ENCODE assay signal across 8 mouse cellular contexts in genomic region chr13:35604061-35604460, GRCm38 (mm10). TPM values are rescaled to one million over a fixed set of nuclear protein-coding genes. Genes with fewer than 3 reads are reported as not detected.
A peak's percentile ranks its signal among the peaks of the same experiment; 100 is the strongest.
DNase-seq lines count a peak whose midpoint lies in the region; ATAC-seq and TF ChIP-seq lines count a peak whose summit lies in the region.

No protein-coding gene starts in this region.

- 10% methylated on average over 1 of the region's 1 CpGs for WGBS in heart, embryonic 13.5 days
- WGBS in thymus, adult 2 months = 82% methylated on average over 1 of the region's 1 CpGs

- H3K4me3 ChIP-seq in heart, embryonic 13.5 days = no peak overlapping the region
- H3K4me3 ChIP-seq in thymus, adult 2 months (ENCODE audit: control insufficient read depth, insufficient read depth, low read length) = no peak overlapping the region

- peak; percentile 66 for ATAC-seq in heart, embryonic 13.5 days (ENCODE audit: extremely low read depth, insufficient number of reproducible peaks, low FRiP score, low TSS enrichment)
- no peak for ATAC-seq in megakaryocyte, adult 5-6 weeks (ENCODE audit: poor library complexity, severe bottlenecking)

- no peaks in the 10 kb centered on the region for H3K27me3 ChIP-seq in heart, embryonic 13.5 days (replicated peaks)
- no peaks in the 10 kb centered on the region for H3K27me3 ChIP-seq in thymus, adult 2 months (ENCODE audit: control insufficient read depth, insufficient read depth, low read length)

- no peak overlapping the region for H3K9ac ChIP-seq in heart, embryonic 13.5 days

- H3K27ac ChIP-seq in heart, embryonic 13.5 days (replicated peaks) = peak overlapping the region; percentile 43; the same call in 1 of the 2 replicates
- H3K27ac ChIP-seq in thymus, adult 2 months (ENCODE audit: control insufficient read depth, insufficient read depth, low read length) = no peak overlapping the region

- no peaks in the 10 kb centered on the region for H3K4me1 ChIP-seq in heart, embryonic 13.5 days
- H3K4me1 ChIP-seq in thymus, adult 2 months (replicated peaks; ENCODE audit: control insufficient read depth, insufficient read depth, low read length) = no peaks in the 10 kb centered on the region

- no peak for TF ChIP-seq CTCF in thymus, adult 2 months (IDR thresholded peaks at IDR 0.05; ENCODE audit: borderline replicate concordance, control insufficient read depth, extremely low read depth, insufficient read depth, low read length, poor library complexity)

- H3K9me3 ChIP-seq in heart, embryonic 13.5 days = peaks cover 4% of the 10 kb centered on the region; the same call in 1 of the 2 replicates

- H3K4me2 ChIP-seq in heart, embryonic 13.5 days = no peak overlapping the region

- no peak for TF ChIP-seq POLR2A in thymus, adult 2 months (IDR thresholded peaks at IDR 0.05; ENCODE audit: control insufficient read depth, extremely low read depth, insufficient read depth, low read length, poor library complexity)

- DNase-seq in kidney, postnatal 4 days = peak; percentile 49 to 64
- DNase-seq in kidney, adult 11 months = no peak
- DNase-seq in adrenal gland, postnatal 36 days = peak; percentile 33 to 41
- peak; percentile 15 for DNase-seq in ovary, adult 18-20 months (ENCODE audit: low spot score)
- no peak for DNase-seq in thymus, adult 2 months
- DNase-seq in cerebellum, postnatal 36 days = no peak

- no peaks in the 10 kb centered on the region for H3K36me3 ChIP-seq in heart, embryonic 13.5 days
- no peaks in the 10 kb centered on the region for H3K36me3 ChIP-seq in thymus, adult 2 months (ENCODE audit: control insufficient read depth, insufficient read depth, low read length)

RNA-seq across cellular contexts. Expression of gene Cdyl, which starts 55.6 kb away (rescaled TPM):
- total RNA-seq in adrenal gland, postnatal 36 days (2021) = 10 to 100 TPM; 20.5 to 26.4 TPM
- 10.2 and 11.2 TPM in 2 replicates for polyA plus RNA-seq in heart, embryonic 13.5 days (2015; fragmentation: Nextera tagmentation; extraction: Ambion mirVana)
- polyA plus RNA-seq in thymus, adult 2 months (2012; rRNA removed) = 6.1 and 7.8 TPM in 2 replicates
- 16.9 and 19.7 TPM in 2 replicates for total RNA-seq in megakaryocyte, adult 5-6 weeks (2015)
- 15.4 and 18.8 TPM in 2 replicates for total RNA-seq in megakaryocyte, adult 5-6 weeks (2017)

Comparison
In these comparisons a context has a peak if more than half of its experiments do, and no peak if none do; other contexts are left out.
1. DNase-seq: peak in kidney, postnatal 4 days (2 of 2), adrenal gland, postnatal 36 days (2 of 2) and ovary, adult 18-20 months (single experiment); none in kidney, adult 11 months (single experiment), thymus, adult 2 months (single experiment) and cerebellum, postnatal 36 days (0 of 2).